Mouse (Mus musculus): Measurements from ENCODE around the gene Slc37a4. TPM values are rescaled to one million over a fixed set of nuclear protein-coding genes. Genes with fewer than 3 reads are reported as not detected.
"Not testable (repeated sequence)": the region's sequence is repeated elsewhere in the genome, so short reads cannot be mapped to it uniquely, and the experiment has no call there.

Slc37a4 gene
- total and polyA plus RNA-seq, 3 experiments = 11.7 to 38.7 (median 25.5) TPM

DNA sequence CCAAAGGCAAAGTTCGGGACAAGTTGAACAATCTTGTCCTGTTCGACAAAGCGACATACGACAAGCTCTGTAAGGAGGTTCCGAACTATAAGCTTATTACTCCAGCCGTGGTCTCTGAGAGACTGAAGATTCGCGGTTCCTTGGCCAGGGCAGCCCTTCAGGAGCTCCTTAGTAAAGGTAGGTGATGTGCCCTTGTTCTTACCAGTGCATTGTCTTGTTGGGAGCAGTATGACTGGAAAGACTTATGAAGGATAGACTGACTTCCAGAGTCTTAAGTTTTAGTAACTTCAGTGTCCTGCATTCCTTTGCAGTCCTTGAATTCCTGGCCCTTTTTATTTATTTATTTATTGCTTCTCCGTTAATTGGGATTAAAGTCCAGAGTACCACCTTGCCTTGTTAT is 12.0 kb downstream of the Slc37a4 start:
- peaks cover 39% of the 10 kb centered on the region for H3K79me2 ChIP-seq (replicated peaks; ENCODE audit: control insufficient read depth, extremely low read depth, insufficient read depth, poor library complexity, severe bottlenecking)
- 0 out of 2 replicates have a peak, but pooled peaks have one; percentile 46 for TF ChIP-seq ZMIZ1 (IDR thresholded peaks at IDR 0.05; ENCODE audit: low read depth, low read length)
- peak; percentile 76 for TF ChIP-seq POLR2AphosphoS2 (IDR thresholded peaks at IDR 0.05; ENCODE audit: low read depth, low read length)
- TF ChIP-seq CHD1 (IDR thresholded peaks at IDR 0.05; ENCODE audit: low read depth, low read length) = peak; percentile 67; the same call in 1 of the 2 replicates
- 0 out of 2 replicates have a peak, but pooled peaks have one; percentile 40 for TF ChIP-seq MXI1 (IDR thresholded peaks at IDR 0.05; ENCODE audit: low read depth, low read length)
- TF ChIP-seq MYC (IDR thresholded peaks at IDR 0.05; ENCODE audit: low read depth, low read length) = 0 out of 2 replicates have a peak, but pooled peaks have one; percentile 30
- H3K27ac ChIP-seq (ENCODE audit: insufficient read depth, low read depth); DNase-seq (ENCODE audit: extremely low read depth); in situ Hi-C loops (cut with MboI; ENCODE audit: low pct_ligation_motif_present, low pct_unique_long_range_greater_than_20kb, low sequenced_read_pairs); H3K27me3 ChIP-seq (replicated peaks); H3K9me3 ChIP-seq (replicated peaks; ENCODE audit: low read length); dilution Hi-C loops (cut with MboI; ENCODE audit: extremely low pct_ligation_motif_present, extremely low pct_unique_long_range_greater_than_20kb, low sequenced_read_pairs): not testable (repeated sequence)
- H3K36me3 ChIP-seq (replicated peaks in 1 of 2; ENCODE audit: control insufficient read depth in 1 of 2, insufficient read depth in 1 of 2, low read length in 1 of 2) = peaks cover 56 to 71% of the 10 kb centered on the region in 2 experiments
- H3K4me1 ChIP-seq (ENCODE audit: control insufficient read depth in 1 of 2, insufficient read depth in 2 of 2) = peaks cover 11 to 53% of the 10 kb centered on the region in 2 experiments
- peak overlapping the region; percentile 77 for H3K4me2 ChIP-seq (ENCODE audit: insufficient read depth, low read depth, poor library complexity, severe bottlenecking)
- peak overlapping the region; percentile 91 to 95 (median 95) for H3K4me3 ChIP-seq (replicated peaks in 1 of 3; ENCODE audit: low read depth in 2 of 3, low read length in 2 of 3, poor library complexity in 1 of 3)
- peak overlapping the region; percentile 95 for H3K9ac ChIP-seq (ENCODE audit: insufficient read depth, low read depth)

DNA sequence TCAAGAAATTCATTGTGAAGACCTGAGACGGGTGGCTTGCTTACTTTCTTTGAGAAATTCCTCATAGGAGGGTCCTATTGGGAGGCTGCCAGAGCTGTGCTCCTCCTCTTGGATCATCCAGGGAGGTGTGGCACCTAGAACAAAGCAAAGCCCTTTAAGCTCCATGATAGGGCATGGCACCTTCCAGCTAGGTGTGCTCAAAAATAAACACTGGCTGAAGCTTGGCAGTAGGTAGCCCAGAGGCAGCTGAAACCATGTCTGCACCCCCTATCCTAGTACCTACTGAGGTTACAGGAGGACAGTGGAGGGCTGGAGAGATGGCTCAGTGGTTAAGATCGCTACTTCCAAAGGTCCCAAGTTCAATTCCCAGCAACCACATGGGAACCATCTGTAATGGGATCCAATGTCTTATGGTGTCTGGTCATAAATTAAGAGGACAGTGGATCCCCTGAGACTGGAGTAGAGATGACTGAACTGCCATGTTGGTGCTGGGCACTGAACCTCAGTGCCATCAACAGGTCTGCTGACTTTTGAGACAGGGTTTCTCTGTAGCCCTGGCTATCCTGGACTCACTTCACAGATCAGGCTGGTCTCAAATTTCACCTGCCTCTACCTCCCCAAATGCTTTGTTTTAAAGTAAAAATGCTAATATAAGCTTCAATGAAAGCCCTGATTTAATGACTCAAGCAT is 14.1 kb downstream of the Slc37a4 start:
- TF ChIP-seq POLR2AphosphoS2 (IDR thresholded peaks at IDR 0.05; ENCODE audit: low read depth, low read length) (no peak), MYC (IDR thresholded peaks at IDR 0.05; ENCODE audit: low read depth, low read length) (no peak), ZMIZ1 (IDR thresholded peaks at IDR 0.05; ENCODE audit: low read depth, low read length) (peak; percentile 29; the same call in 1 of the 2 replicates), RCOR1 (conservative IDR thresholded peaks at IDR 0.05; ENCODE audit: low read depth, low read length) (no peak), MAFK (IDR thresholded peaks at IDR 0.05; ENCODE audit: insufficient replicate concordance, low read length) (no peak), POLR2A (IDR thresholded peaks at IDR 0.05; ENCODE audit: low read depth, low read length) (peak; percentile 58), MEF2A (IDR thresholded peaks at IDR 0.05; ENCODE audit: borderline replicate concordance, low read depth, low read length) (no peak), MAZ (IDR thresholded peaks at IDR 0.05; ENCODE audit: low read depth, low read length) (no peak), USF1 (IDR thresholded peaks at IDR 0.05; ENCODE audit: low read depth, low read length) (no peak), MAX (IDR thresholded peaks at IDR 0.05; ENCODE audit: low read length) (no peak), CHD2 (IDR thresholded peaks at IDR 0.05; ENCODE audit: low read length) (0 out of 2 replicates have a peak, but pooled peaks have one; percentile 35), MXI1 (IDR thresholded peaks at IDR 0.05; ENCODE audit: low read depth, low read length) (no peak)
- H3K4me2 ChIP-seq (ENCODE audit: insufficient read depth, low read depth, poor library complexity, severe bottlenecking) = no peak overlapping the region
- no peak overlapping the region for H3K4me3 ChIP-seq (replicated peaks in 1 of 3; ENCODE audit: low read depth in 2 of 3, low read length in 2 of 3, poor library complexity in 1 of 3)
- H3K27me3 ChIP-seq (replicated peaks) = no peaks in the 10 kb centered on the region
- H3K4me1 ChIP-seq (ENCODE audit: control insufficient read depth in 1 of 2, insufficient read depth in 2 of 2) = peaks cover 5 to 36% of the 10 kb centered on the region in 2 experiments; a peak in 3 of 4 replicates
- no peak for DNase-seq (ENCODE audit: extremely low read depth)
- in situ Hi-C loops (cut with MboI; ENCODE audit: low pct_ligation_motif_present, low pct_unique_long_range_greater_than_20kb, low sequenced_read_pairs) = no loop called here
- dilution Hi-C loops (cut with MboI; ENCODE audit: extremely low pct_ligation_motif_present, extremely low pct_unique_long_range_greater_than_20kb, low sequenced_read_pairs) = no loop called here
- peaks cover 54 to 68% of the 10 kb centered on the region in 2 experiments for H3K36me3 ChIP-seq (replicated peaks in 1 of 2; ENCODE audit: control insufficient read depth in 1 of 2, insufficient read depth in 1 of 2, low read length in 1 of 2)
- peaks cover 35% of the 10 kb centered on the region for H3K79me2 ChIP-seq (replicated peaks; ENCODE audit: control insufficient read depth, extremely low read depth, insufficient read depth, poor library complexity, severe bottlenecking)
- no peak overlapping the region for H3K9ac ChIP-seq (ENCODE audit: insufficient read depth, low read depth)
- H3K9me3 ChIP-seq (replicated peaks; ENCODE audit: low read length) = no peaks in the 10 kb centered on the region
- H3K27ac ChIP-seq (ENCODE audit: insufficient read depth, low read depth) = no peak overlapping the region
